Mouse (Mus musculus) naive thymus-derived CD4-positive, alpha-beta T cell, adult 2 months (primary cell): ENCODE measurements around the gene Nhsl1.
A peak's percentile ranks its signal among the peaks of the same experiment; 100 is the strongest.

Source experiments
- DNase-seq: peaks from one replicate; pipeline ENCODE4 v3.0.0-alpha.2; 2011; ENCODE audit warnings: low read depth

Nhsl1 gene

GRCm38 (mm10) chr10:18347231-18347630 is 28.4 kb downstream of the Nhsl1 start:
- DNase-seq, result no peak

GRCm38 (mm10) chr10:18350781-18351180 is 32.0 kb downstream of the Nhsl1 start:
- no peak for DNase-seq

DNA sequence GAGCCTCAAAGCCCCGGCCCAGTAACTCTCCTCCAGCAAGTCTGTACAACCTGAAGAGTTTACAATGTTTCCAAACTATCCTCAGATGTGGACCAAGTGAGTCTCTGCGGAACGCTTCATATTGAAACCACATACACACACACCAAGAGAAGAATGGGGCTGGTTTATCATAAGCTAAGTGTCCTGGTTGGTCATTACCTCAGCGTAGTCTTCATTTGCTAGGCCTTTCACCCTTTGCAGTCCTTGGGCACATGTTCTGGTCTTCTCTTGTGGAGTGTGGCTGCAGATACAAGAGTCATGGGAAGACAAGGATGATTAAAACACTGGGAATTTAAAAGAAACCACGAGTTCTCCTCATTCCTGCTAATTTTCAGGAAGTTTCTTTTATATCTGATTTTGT is 34.2 kb downstream of the Nhsl1 start:
- DNase-seq, result no peak

GRCm38 (mm10) chr10:18354103-18354502 is 35.3 kb downstream of the Nhsl1 start:
- no peak for DNase-seq

- DNase-seq, result no peak
Observed at GRCm38 (mm10) chr10:18356461-18356860, 37.7 kb downstream of the Nhsl1 start.

- DNase-seq, result no peak
Observed at GRCm38 (mm10) chr10:18357212-18357611, 38.4 kb downstream of the Nhsl1 start.

DNA sequence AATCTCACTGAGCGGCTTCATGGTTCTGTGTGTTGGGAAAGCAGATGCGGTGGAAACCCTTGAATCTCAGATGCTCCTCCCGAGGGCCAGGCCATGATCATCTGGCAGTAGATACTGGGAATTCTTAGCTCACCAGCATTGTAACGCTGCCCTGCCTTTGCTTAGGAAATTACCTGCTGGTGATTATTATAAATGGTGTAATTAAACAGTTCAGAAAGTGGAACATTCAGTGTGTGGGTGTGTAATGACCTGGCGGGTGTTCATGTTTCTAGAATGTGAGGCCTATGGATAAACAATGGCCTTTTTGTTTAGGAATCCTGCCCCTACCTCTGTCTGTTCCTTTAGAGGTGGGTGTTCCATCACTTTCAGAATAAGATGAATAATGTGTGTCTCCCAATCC is 39.7 kb downstream of the Nhsl1 start:
- no peak for DNase-seq

DNA sequence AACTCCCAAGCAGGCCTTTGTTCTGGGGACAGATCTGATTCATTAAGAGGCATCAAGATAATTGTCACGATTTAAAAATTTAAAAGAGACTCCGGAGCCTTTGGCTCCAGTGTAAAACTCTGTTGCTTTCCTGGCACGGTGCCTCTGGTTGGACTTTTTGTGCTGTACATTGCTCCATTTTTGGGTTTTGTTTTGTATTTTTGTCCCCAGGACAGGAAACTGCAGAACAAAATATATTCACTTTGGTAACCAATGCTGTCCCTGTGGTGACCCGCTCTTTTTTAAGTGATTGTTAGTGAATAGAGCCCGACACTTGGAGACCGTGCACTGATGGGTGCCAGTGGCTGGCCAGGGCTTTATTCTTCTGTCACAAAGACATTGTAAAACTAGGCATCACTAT is 41.4 kb downstream of the Nhsl1 start:
- no peak for DNase-seq

- no peak for DNase-seq
Observed at GRCm38 (mm10) chr10:18365432-18365831, 46.6 kb downstream of the Nhsl1 start.

DNA sequence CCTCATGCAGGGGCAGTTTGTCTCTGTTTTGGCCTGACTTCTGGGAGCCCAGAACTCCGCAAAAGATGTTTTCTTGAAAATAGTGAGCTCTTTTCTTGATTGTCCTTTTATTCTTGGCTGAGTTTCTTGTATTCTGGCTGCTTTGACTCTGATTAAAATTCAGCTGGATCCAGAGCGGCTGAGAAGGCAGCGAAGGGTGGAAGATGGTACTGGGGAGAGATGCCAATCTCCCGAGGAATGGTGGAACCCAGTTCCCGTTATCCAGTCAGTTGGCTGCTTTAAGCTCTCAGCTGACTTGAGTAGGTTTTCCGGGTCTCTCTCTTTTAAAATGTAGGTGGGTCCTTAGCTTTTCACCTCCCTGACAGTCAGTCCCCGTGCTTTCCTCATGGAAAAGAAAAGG is 47.9 kb downstream of the Nhsl1 start:
- no peak for DNase-seq

DNA sequence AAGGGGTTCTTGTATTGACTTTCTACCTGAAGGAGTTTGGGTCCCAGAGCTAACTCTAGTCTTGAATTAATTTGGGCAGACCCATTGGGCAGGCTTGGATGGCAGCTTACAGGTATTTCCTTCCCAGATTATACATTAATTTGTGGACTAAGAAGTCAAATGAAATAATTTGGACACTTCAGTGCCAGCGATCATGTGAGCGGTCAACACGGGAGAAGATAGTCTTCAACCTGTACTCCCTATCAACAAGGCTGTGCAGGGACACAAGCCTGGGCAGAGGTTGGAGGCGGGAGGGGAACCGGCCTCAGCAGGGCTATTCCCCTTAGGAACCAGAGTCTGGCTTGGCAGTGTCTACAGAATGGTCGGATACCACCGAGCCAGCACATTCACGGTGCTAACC is 49.3 kb downstream of the Nhsl1 start:
- DNase-seq, result no peak

DNA sequence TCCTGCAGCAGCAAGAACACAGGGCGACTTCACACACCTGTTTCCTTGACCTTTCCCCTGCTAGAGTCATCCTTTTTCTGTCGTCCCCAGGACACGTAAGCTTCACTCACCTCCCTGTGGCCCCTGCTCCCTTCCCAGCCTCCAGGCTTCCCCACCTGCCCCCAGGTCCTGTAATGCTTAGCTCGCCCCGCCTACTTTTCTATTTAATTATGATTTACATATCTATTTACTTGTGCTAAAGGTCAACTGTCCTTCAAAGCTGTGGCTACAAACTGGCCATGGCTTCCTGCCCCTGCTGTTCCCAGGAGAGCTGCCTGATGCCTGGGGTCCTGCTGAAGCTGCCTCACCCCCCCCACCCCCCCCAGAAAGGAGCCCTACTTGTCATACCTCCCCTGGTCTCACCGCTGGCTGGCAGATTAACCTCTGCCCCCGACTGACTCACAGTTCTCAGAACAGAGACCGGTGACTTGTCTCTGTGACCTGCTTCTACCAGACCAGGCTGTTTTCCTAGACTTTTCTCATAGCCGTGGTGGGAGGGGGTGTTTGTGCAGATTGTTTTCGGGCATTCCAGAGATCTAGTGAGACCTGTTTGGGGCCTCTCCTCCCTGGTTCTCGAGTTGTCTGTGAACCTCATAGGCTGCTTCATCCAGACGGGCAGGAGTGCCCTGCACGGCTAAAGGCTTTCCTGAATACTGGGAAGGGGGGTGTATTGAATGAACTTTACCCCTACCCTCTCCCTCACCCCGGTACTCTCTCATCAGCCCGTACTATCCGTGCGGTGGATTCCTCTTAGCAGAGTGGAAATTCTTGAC is 51.9 kb downstream of the Nhsl1 start:
- DNase-seq, result no peak

DNA sequence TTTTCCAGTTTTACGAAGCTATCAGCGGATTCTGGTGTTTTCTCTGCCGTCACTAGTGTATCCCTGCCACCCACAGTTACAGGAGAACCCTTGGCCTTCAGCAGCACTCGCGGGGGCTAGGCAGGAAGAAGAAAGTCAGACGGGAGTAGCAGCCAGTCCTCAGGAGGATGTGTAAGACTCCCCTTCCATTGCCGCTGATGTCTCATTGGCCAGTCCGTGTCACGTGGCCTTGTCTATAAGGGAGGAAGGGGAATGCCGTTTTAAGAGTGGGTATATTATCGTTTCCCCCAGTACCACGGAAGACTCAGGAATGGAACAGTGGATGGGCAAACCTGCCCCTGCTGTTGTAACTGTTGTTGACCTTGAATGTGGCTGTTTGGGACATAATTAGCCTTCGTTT is 53.1 kb downstream of the Nhsl1 start:
- no peak for DNase-seq

GRCm38 (mm10) chr10:18375301-18375700 is 56.5 kb downstream of the Nhsl1 start:
- no peak for DNase-seq

DNA sequence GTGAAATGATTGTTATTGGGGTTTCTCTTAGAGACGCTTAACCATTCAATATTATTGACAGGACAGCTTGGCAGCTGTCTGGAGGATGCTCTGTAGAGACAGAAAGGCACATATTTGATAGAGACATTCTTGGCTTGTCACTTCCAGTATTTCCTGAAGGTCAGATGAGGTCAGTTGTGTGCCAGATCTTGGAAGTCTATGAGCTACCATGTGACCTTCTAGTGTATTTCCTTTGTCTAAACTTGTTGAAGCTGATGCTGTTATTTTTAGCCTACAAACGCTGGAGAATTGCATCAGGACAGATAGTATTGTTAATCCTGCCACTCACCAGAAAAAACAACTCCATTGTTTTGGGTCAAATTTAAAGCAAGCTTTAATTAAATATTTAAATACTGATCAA is 66.0 kb downstream of the Nhsl1 start:
- DNase-seq, result no peak

GRCm38 (mm10) chr10:18386224-18386623 is 67.4 kb downstream of the Nhsl1 start:
- DNase-seq, result no peak

- DNase-seq, result peak; percentile 55
Observed at GRCm38 (mm10) chr10:18388784-18389575, 70.2 kb downstream of the Nhsl1 start.

DNA sequence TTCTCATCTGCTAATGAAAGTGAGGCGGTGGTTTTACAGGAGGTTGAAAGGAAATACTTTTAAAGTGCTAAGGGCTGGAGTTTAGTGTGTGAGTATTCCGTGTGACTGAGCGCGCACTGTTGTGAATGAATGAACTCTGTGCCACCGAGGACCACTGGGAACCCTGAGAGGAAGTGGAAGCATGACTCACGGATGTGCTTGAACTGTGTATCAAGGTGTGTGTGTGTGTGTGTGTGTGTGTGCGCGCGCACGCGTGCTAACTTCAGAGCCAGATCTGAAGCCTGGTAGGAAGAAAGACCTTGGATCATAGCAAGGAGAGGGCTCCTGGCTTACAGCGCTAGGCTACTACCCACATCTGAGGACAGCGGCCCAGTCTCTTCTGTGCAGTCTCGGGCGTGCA is 71.2 kb downstream of the Nhsl1 start:
- DNase-seq, result no peak

DNA sequence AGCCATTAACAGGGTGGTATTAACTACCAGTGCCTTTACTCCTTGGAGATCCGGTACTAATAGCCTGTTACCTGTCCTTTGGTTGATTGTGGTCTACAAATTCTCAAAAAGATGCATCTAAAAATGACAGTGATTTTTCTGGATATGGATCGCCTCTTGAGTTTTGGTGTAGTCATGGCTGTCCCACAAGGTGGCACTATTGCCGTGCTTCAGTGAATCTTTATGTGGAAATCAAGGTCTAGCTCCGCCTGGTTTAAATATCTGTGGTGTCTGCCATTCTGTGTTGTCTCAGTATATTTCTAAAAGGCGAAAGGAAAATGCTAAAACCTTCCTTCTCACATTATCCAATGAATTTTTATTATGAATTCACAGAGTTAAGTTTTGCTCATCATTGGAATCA is 72.8 kb downstream of the Nhsl1 start:
- peak; percentile 49 for DNase-seq

GRCm38 (mm10) chr10:18392268-18392667 is 73.5 kb downstream of the Nhsl1 start:
- no peak for DNase-seq

GRCm38 (mm10) chr10:18393740-18394139 is 75.0 kb downstream of the Nhsl1 start:
- peak; percentile 51 for DNase-seq

GRCm38 (mm10) chr10:18394270-18394669 is 75.5 kb downstream of the Nhsl1 start:
- no peak for DNase-seq

DNA sequence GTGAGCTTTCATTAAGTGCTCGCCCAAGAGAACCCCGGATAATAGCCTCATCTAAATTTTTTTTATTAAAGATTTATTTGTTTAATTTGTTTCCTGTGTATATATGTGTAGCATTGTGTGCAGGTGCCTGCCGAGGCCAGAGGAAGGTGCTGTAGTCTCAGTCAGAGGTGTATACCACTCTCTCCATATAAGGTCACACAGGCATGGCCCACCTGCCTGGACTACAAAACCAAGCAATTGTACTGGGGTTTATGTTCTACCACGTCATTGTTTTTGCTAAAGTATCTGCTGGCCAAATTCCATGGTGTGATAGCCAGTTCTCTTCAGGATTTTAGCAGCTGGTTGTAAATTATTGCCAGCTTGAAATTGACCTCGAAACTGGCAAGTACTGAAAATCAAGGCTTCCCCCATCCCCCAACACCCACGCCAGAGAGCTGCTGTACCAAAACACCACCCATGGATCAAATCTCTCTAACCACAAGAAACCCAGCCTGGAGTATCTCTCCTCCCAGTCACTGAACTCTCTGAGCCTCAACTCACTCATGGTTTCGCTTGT is 81.4 kb downstream of the Nhsl1 start:
- no peak for DNase-seq
